Mouse (Mus musculus): ENCODE data around the gene Anks3. TPM values are rescaled to one million over a fixed set of nuclear protein-coding genes. Genes with fewer than 3 reads are reported as not detected.

Anks3 gene
- polyA plus RNA-seq, 1 experiment: 1.9 TPM

DNA sequence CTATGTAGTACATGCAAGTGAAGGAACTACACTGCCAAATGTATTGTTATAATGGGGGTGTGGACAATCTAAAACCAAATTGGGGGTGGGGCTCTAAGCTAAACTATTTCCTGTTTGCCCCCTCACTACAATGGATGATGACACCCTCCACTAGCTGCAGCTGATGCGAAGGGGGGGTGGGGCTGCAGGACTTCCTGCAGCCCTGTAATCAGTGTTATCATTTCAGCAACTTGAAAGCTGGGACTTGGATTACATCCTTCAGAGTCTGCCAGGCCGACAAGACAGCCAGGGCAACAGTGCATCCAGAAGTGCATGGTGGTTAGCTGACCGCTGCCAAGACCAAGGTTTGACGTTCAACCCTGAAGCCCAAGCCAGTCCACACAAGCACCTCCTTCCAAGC is 7.6 kb upstream of the Anks3 start:
- no peaks in the 10 kb centered on the region for H3K9me3 ChIP-seq (ENCODE audit: control insufficient read depth, low read length)
- peaks cover 2% of the 10 kb centered on the region; the same call in 1 of the 2 replicates for H3K27me3 ChIP-seq (ENCODE audit: control insufficient read depth)
- H3K4me1 ChIP-seq (ENCODE audit: control insufficient read depth): no peaks in the 10 kb centered on the region
- H3K36me3 ChIP-seq (ENCODE audit: control insufficient read depth): no peaks in the 10 kb centered on the region
- TF ChIP-seq GATA1 (IDR thresholded peaks at IDR 0.05; ENCODE audit: low read length) (no peak), TAL1 (IDR thresholded peaks at IDR 0.05; ENCODE audit: low read length) (no peak)
- H3K4me3 ChIP-seq (replicated peaks): no peak overlapping the region

DNA sequence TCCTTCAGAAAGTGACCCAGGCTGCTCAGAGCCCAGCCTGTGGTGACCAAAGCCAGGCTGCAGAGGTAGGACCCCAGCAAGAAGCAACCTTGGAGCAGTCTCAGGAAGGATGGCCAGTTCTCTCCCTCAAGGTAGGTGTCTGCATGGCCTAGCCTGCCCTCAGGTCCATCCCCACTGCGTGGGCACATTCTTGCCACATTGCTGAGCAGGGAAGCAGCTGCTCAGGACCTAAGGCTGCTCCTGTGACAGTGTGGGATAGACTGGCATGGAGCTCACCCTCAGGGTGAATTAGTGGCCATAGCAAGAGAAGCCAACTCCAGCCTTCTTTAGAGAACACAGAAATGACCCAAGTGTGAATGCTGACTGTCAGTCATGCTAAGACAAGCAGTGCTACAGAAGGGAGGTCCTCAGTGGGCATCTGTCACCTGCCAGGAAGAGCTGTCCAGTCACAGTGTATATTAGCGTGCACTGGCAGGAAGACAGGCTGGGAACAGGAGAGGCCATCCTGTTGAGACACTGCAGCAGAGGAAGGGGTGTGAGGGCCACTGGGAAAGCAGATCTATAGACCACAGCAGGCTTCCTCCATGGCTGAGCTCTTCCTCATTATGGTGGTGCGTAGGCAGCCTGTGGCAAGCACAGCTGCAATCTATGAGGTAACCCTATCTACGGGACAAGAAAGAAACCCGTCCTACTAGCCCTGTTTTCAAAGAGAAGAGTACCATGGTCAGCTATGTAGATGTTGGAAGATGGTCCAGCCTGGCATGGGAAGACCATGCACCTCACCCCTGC is 5.2 kb upstream of the Anks3 start:
- H3K9me3 ChIP-seq (ENCODE audit: control insufficient read depth, low read length): no peaks in the 10 kb centered on the region
- no peaks in the 10 kb centered on the region for H3K36me3 ChIP-seq (ENCODE audit: control insufficient read depth)
- H3K4me3 ChIP-seq (replicated peaks): no peak overlapping the region
- TF ChIP-seq TAL1 (IDR thresholded peaks at IDR 0.05; ENCODE audit: low read length) (0 out of 3 replicates have a peak, but pooled peaks have one; percentile 23), GATA1 (IDR thresholded peaks at IDR 0.05; ENCODE audit: low read length) (no peak)
- H3K27me3 ChIP-seq (ENCODE audit: control insufficient read depth): no peaks in the 10 kb centered on the region
- H3K4me1 ChIP-seq (ENCODE audit: control insufficient read depth): peaks cover 10% of the 10 kb centered on the region

- Histone ChIP-seq H3K27me3 (ENCODE audit: control insufficient read depth) (no peaks in the 10 kb centered on the region), H3K9me3 (ENCODE audit: control insufficient read depth, low read length) (no peaks in the 10 kb centered on the region), H3K4me3 (replicated peaks) (no peak overlapping the region), H3K4me1 (ENCODE audit: control insufficient read depth) (peaks cover 13% of the 10 kb centered on the region), H3K36me3 (ENCODE audit: control insufficient read depth) (no peaks in the 10 kb centered on the region)
- no peak for TF ChIP-seq GATA1 (IDR thresholded peaks at IDR 0.05; ENCODE audit: low read length)
- TF ChIP-seq TAL1 (IDR thresholded peaks at IDR 0.05; ENCODE audit: low read length): no peak
Observed at GRCm38 (mm10) chr16:4968426-4968825, 4.4 kb upstream of the Anks3 start.

DNA sequence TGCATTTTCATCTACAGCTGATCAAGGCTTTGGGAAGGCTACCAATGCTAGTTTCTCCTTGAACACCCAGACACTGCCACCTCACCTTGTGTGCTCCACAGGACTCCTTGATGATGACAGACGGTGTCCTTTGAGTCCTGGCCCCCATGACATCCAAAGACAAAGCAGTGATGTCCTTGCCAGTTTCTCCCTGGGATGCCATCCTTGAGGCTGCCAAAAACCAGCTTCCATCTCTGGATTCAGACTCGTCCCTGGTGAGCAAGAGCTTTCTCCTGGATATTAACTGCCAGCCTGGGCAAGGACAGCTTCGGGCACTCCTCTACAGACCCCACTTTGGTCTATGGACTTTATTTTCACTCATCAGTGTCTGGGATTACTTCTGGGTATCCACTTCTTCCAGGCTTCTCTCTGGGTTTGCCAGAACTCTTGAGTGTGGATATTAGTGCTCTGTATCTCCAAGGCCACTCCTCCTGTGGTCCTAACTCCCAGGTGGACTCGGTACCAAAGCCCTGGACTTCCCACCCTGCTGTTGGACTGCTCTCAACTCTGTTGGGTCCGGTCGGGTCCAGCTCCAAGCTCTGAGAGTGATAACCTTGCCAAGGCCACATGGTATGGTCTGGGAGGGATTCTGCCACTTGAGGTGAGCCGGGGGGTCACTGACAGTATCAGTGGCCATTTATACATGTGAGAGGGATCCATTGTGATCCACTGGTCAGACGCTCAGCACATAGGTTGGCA is 1.6 kb upstream of the Anks3 start:
- H3K9me3 ChIP-seq (ENCODE audit: control insufficient read depth, low read length): no peaks in the 10 kb centered on the region
- H3K4me3 ChIP-seq (replicated peaks): peak overlapping the region; percentile 89
- H3K4me1 ChIP-seq (ENCODE audit: control insufficient read depth): peaks cover 26% of the 10 kb centered on the region
- no peaks in the 10 kb centered on the region for H3K27me3 ChIP-seq (ENCODE audit: control insufficient read depth)
- no peak for TF ChIP-seq TAL1 (IDR thresholded peaks at IDR 0.05; ENCODE audit: low read length)
- H3K36me3 ChIP-seq (ENCODE audit: control insufficient read depth): no peaks in the 10 kb centered on the region

- Histone ChIP-seq H3K4me1 (ENCODE audit: control insufficient read depth) (peaks cover 27% of the 10 kb centered on the region), H3K9me3 (ENCODE audit: control insufficient read depth, low read length) (no peaks in the 10 kb centered on the region), H3K27me3 (ENCODE audit: control insufficient read depth) (no peaks in the 10 kb centered on the region), H3K36me3 (ENCODE audit: control insufficient read depth) (peaks cover 5% of the 10 kb centered on the region), H3K4me3 (replicated peaks) (peak overlapping the region; percentile 89)
- TF ChIP-seq GATA1 (IDR thresholded peaks at IDR 0.05; ENCODE audit: low read length): no peak
- no peak for TF ChIP-seq TAL1 (IDR thresholded peaks at IDR 0.05; ENCODE audit: low read length)
Observed at GRCm38 (mm10) chr16:4964731-4965391, 856 bp upstream of the Anks3 start.

GRCm38 (mm10) chr16:4963346-4963745 is 659 bp downstream of the Anks3 start:
- no peaks in the 10 kb centered on the region for H3K9me3 ChIP-seq (ENCODE audit: control insufficient read depth, low read length)
- peaks cover 13% of the 10 kb centered on the region for H3K36me3 ChIP-seq (ENCODE audit: control insufficient read depth)
- H3K27me3 ChIP-seq (ENCODE audit: control insufficient read depth): no peaks in the 10 kb centered on the region
- peaks cover 27% of the 10 kb centered on the region for H3K4me1 ChIP-seq (ENCODE audit: control insufficient read depth)
- TF ChIP-seq TAL1 (IDR thresholded peaks at IDR 0.05; ENCODE audit: low read length): no peak
- no peak for TF ChIP-seq GATA1 (IDR thresholded peaks at IDR 0.05; ENCODE audit: low read length)
- peak overlapping the region; percentile 89 for H3K4me3 ChIP-seq (replicated peaks)

GRCm38 (mm10) chr16:4960260-4960659 is 3.7 kb downstream of the Anks3 start:
- H3K27me3 ChIP-seq (ENCODE audit: control insufficient read depth): no peaks in the 10 kb centered on the region
- H3K4me3 ChIP-seq (replicated peaks): no peak overlapping the region
- H3K9me3 ChIP-seq (ENCODE audit: control insufficient read depth, low read length): no peaks in the 10 kb centered on the region
- peaks cover 39% of the 10 kb centered on the region for H3K36me3 ChIP-seq (ENCODE audit: control insufficient read depth)
- TF ChIP-seq GATA1 (IDR thresholded peaks at IDR 0.05; ENCODE audit: low read length) (no peak), TAL1 (IDR thresholded peaks at IDR 0.05; ENCODE audit: low read length) (no peak)
- H3K4me1 ChIP-seq (ENCODE audit: control insufficient read depth): peaks cover 25% of the 10 kb centered on the region

DNA sequence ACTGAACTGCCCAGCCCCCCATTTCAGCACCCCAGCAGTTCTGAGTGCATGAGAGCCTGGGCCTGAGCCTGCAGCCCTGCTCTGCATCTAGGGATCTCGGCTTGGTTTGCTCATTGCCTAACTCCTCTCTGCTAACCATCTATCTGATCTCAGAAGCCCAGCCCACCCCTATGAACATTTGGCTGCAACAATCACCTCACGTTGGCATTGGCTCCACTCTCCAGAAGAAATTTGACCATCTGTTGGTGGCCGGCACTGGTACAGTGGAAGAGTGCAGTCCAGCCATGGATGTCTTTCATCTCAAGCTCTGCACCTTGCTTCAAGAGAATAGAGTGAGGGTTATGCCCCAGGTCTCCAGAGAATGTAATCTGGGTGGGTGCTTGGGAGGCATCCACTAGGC is 6.6 kb downstream of the Anks3 start:
- Histone ChIP-seq H3K9me3 (ENCODE audit: control insufficient read depth, low read length) (no peaks in the 10 kb centered on the region), H3K4me1 (ENCODE audit: control insufficient read depth) (peaks cover 12% of the 10 kb centered on the region), H3K4me3 (replicated peaks) (no peak overlapping the region), H3K27me3 (ENCODE audit: control insufficient read depth) (no peaks in the 10 kb centered on the region), H3K36me3 (ENCODE audit: control insufficient read depth) (peaks cover 64% of the 10 kb centered on the region)
- TF ChIP-seq TAL1 (IDR thresholded peaks at IDR 0.05; ENCODE audit: low read length): no peak
- no peak for TF ChIP-seq GATA1 (IDR thresholded peaks at IDR 0.05; ENCODE audit: low read length)

- Histone ChIP-seq H3K36me3 (ENCODE audit: control insufficient read depth) (peaks cover 69% of the 10 kb centered on the region), H3K27me3 (ENCODE audit: control insufficient read depth) (no peaks in the 10 kb centered on the region), H3K4me1 (ENCODE audit: control insufficient read depth) (peaks cover 8% of the 10 kb centered on the region), H3K9me3 (ENCODE audit: control insufficient read depth, low read length) (no peaks in the 10 kb centered on the region), H3K4me3 (replicated peaks) (no peak overlapping the region)
- TF ChIP-seq TAL1 (IDR thresholded peaks at IDR 0.05; ENCODE audit: low read length) (no peak), GATA1 (IDR thresholded peaks at IDR 0.05; ENCODE audit: low read length) (no peak)
Observed at GRCm38 (mm10) chr16:4956609-4957008, 7.4 kb downstream of the Anks3 start.

All from erythroblast, embryonic 14.5 days (primary cell).